Mouse (Mus musculus) kidney, adult 9 months (tissue): ENCODE measurements around the gene Hmgb1.

ENCODE experiments used
- DNase-seq: peaks from one replicate; pipeline ENCODE4 v3.0.0; 2022

Hmgb1 gene

GRCm38 (mm10) chr5:149051571-149052420 is 132.5 kb downstream of the Hmgb1 start:
- DNase-seq = peak; percentile 83

- peak; percentile 62 for DNase-seq
Observed at GRCm38 (mm10) chr5:149051194-149051570, 133.1 kb downstream of the Hmgb1 start.

GRCm38 (mm10) chr5:149050588-149051160 is 133.6 kb downstream of the Hmgb1 start:
- DNase-seq = no peak

- DNase-seq = no peak
Observed at GRCm38 (mm10) chr5:149049435-149049834, 134.9 kb downstream of the Hmgb1 start.

GRCm38 (mm10) chr5:149048961-149049360 is 135.3 kb downstream of the Hmgb1 start:
- DNase-seq = peak; percentile 57

- no peak for DNase-seq
Observed at GRCm38 (mm10) chr5:149046650-149047049, 137.6 kb downstream of the Hmgb1 start.

- no peak for DNase-seq
Observed at GRCm38 (mm10) chr5:149045470-149046085, 138.7 kb downstream of the Hmgb1 start.

GRCm38 (mm10) chr5:149045054-149045453 is 139.2 kb downstream of the Hmgb1 start:
- DNase-seq = no peak

- DNase-seq = no peak
Observed at GRCm38 (mm10) chr5:149044067-149044466, 140.2 kb downstream of the Hmgb1 start.

GRCm38 (mm10) chr5:149043240-149043639 is 141.0 kb downstream of the Hmgb1 start:
- DNase-seq = no peak

- peak; percentile 51 for DNase-seq
Observed at GRCm38 (mm10) chr5:149039825-149040224, 144.5 kb downstream of the Hmgb1 start.

GRCm38 (mm10) chr5:149037729-149038128 is 146.6 kb downstream of the Hmgb1 start:
- peak; percentile 96 for DNase-seq

- no peak for DNase-seq
Observed at GRCm38 (mm10) chr5:149036920-149037319, 147.4 kb downstream of the Hmgb1 start.

GRCm38 (mm10) chr5:149032438-149032837 is 151.9 kb downstream of the Hmgb1 start:
- no peak for DNase-seq

GRCm38 (mm10) chr5:149031199-149031750 is 153.0 kb downstream of the Hmgb1 start:
- DNase-seq = peak; percentile 66

GRCm38 (mm10) chr5:149030103-149030502 is 154.2 kb downstream of the Hmgb1 start:
- DNase-seq = no peak

GRCm38 (mm10) chr5:149028394-149028793 is 155.9 kb downstream of the Hmgb1 start:
- no peak for DNase-seq

- no peak for DNase-seq
Observed at GRCm38 (mm10) chr5:149027389-149027788, 156.9 kb downstream of the Hmgb1 start.

- peak; percentile 82 for DNase-seq
Observed at GRCm38 (mm10) chr5:149021120-149021519, 163.2 kb downstream of the Hmgb1 start.

- DNase-seq = no peak
Observed at GRCm38 (mm10) chr5:149020681-149021062, 163.6 kb downstream of the Hmgb1 start.

- no peak for DNase-seq
Observed at GRCm38 (mm10) chr5:149020059-149020680, 164.1 kb downstream of the Hmgb1 start.

GRCm38 (mm10) chr5:149017666-149018415 is 166.4 kb downstream of the Hmgb1 start:
- DNase-seq = no peak
